Mouse (Mus musculus): ENCODE measurements around the gene Adad1.

GRCm38 (mm10) chr3:37139192-37139591 lies 75.9 kb downstream of the Adad1 start:
- no peak for TF ChIP-seq CTCF (IDR thresholded peaks at IDR 0.05; ENCODE audit: low read depth, low read length)
- no peak for TF ChIP-seq POLR2A (IDR thresholded peaks at IDR 0.05; ENCODE audit: insufficient read depth, low read length)
- no peak for TF ChIP-seq EP300 (IDR thresholded peaks at IDR 0.05; ENCODE audit: insufficient read depth, low read depth, low read length)

Measured in ES-Bruce4 (cell line).